29 mouse cellular contexts compared by ENCODE assay signal in genomic region chr11:68033331-68033926, GRCm38 (mm10).
DNase-seq lines count a peak whose midpoint lies in the region; ATAC-seq and TF ChIP-seq lines count a peak whose summit lies in the region.
"Had no signal": no experiment of that assay in that cellular context is flagged by ENCODE, and none has a peak within 500 bp of the region (broad histone marks: within the 10 kb centered on the region; RNA-seq: fewer than 3 reads in every experiment).

No protein-coding gene starts in this region.

- no peak for TF ChIP-seq CTCF in kidney, adult 2 months (conservative IDR thresholded peaks at IDR 0.05; ENCODE audit: insufficient read depth, insufficient read length, low read depth, low read length)

- no peak for ATAC-seq in kidney, embryonic 14.5 days (ENCODE audit: low FRiP score, low TSS enrichment)
- ATAC-seq in intestine, embryonic 16.5 days: peak; percentile 29
- ATAC-seq in megakaryocyte progenitor cell, adult 5-6 weeks (replicated peaks; ENCODE audit: poor library complexity): no peak
- ATAC-seq: activated CD4-positive, CD25-positive, alpha-beta regulatory T cell, adult 4 months; forebrain, embryonic 15.5 days; hindbrain, embryonic 16.5 days; liver, embryonic 12.5 days; liver, postnatal 0 days had no signal

- H3K9ac ChIP-seq in kidney, embryonic 14.5 days (ENCODE audit: low read depth, low read length): no peak overlapping the region
- H3K9ac ChIP-seq in intestine, embryonic 16.5 days (ENCODE audit: low read depth, low read length): no peak overlapping the region
- H3K9ac ChIP-seq: embryonic facial prominence, embryonic 12.5 days; forebrain, embryonic 15.5 days; heart, embryonic 15.5 days; kidney, embryonic 15.5 days; liver, embryonic 12.5 days; liver, postnatal 0 days; midbrain, embryonic 12.5 days; neural tube, embryonic 13.5 days had no signal

- H3K36me3 ChIP-seq in kidney, adult 2 months (ENCODE audit: control insufficient read depth, insufficient read depth, low read length): no peaks in the 10 kb centered on the region
- H3K36me3 ChIP-seq in kidney, embryonic 14.5 days (ENCODE audit: control insufficient read depth, insufficient read depth, low read length): no peaks in the 10 kb centered on the region
- no peaks in the 10 kb centered on the region for H3K36me3 ChIP-seq in intestine, embryonic 16.5 days (ENCODE audit: control insufficient read depth, insufficient read depth, low read length)
- H3K36me3 ChIP-seq: embryonic facial prominence, embryonic 12.5 days; forebrain, embryonic 10.5 days; forebrain, embryonic 15.5 days; heart, embryonic 10.5 days; heart, embryonic 15.5 days; kidney, embryonic 15.5 days; liver, embryonic 12.5 days; midbrain, embryonic 12.5 days; neural tube, embryonic 13.5 days had no signal

- no peaks in the 10 kb centered on the region for H3K27me3 ChIP-seq in kidney, adult 2 months (replicated peaks; ENCODE audit: control insufficient read depth, insufficient read depth, low read length)
- no peaks in the 10 kb centered on the region for H3K27me3 ChIP-seq in kidney, embryonic 14.5 days (ENCODE audit: control insufficient read depth, insufficient read depth, low read length)
- H3K27me3 ChIP-seq in intestine, embryonic 16.5 days (replicated peaks; ENCODE audit: control insufficient read depth, insufficient read depth, low read length): no peaks in the 10 kb centered on the region
- H3K27me3 ChIP-seq: embryonic facial prominence, embryonic 12.5 days; forebrain, embryonic 15.5 days; heart, embryonic 15.5 days; kidney, embryonic 15.5 days; liver, embryonic 12.5 days; megakaryocyte, embryonic 14.5 days; neural tube, embryonic 13.5 days had no signal

- H3K4me1 ChIP-seq in kidney, adult 2 months (ENCODE audit: control insufficient read depth, insufficient read depth, low read length): peaks cover 8% of the 10 kb centered on the region
- peaks cover 24% of the 10 kb centered on the region; the same call in 1 of the 2 replicates for H3K4me1 ChIP-seq in kidney, embryonic 14.5 days (ENCODE audit: control insufficient read depth, insufficient read depth, low read length)
- peaks cover 22% of the 10 kb centered on the region for H3K4me1 ChIP-seq in intestine, embryonic 16.5 days (ENCODE audit: control insufficient read depth, insufficient read depth, low read length)

- TF ChIP-seq POLR2A in kidney, adult 2 months (IDR thresholded peaks at IDR 0.05; ENCODE audit: low read depth, low read length): no peak

- WGBS in kidney, adult 2 months: 88% methylated on average over 11 of the region's 11 CpGs
- 85% methylated on average over 11 of the region's 11 CpGs for WGBS in kidney, embryonic 14.5 days
- 83% methylated on average over 11 of the region's 11 CpGs for WGBS in intestine, embryonic 16.5 days

- no peak overlapping the region for H3K4me2 ChIP-seq in kidney, embryonic 14.5 days (replicated peaks; ENCODE audit: low read depth, low read length)
- no peak overlapping the region for H3K4me2 ChIP-seq in intestine, embryonic 16.5 days (ENCODE audit: low read depth, low read length)
- H3K4me2 ChIP-seq: embryonic facial prominence, embryonic 12.5 days; forebrain, embryonic 15.5 days; heart, embryonic 15.5 days; kidney, embryonic 15.5 days; liver, embryonic 12.5 days; midbrain, embryonic 12.5 days; neural tube, embryonic 13.5 days had no signal

- no peaks in the 10 kb centered on the region for H3K9me3 ChIP-seq in kidney, embryonic 14.5 days (ENCODE audit: control insufficient read depth, low read length)
- H3K9me3 ChIP-seq in intestine, embryonic 16.5 days (ENCODE audit: control insufficient read depth, low read length): no peaks in the 10 kb centered on the region
- H3K9me3 ChIP-seq: embryonic facial prominence, embryonic 12.5 days; forebrain, embryonic 10.5 days; forebrain, embryonic 15.5 days; heart, embryonic 10.5 days; heart, embryonic 15.5 days; kidney, embryonic 15.5 days; liver, embryonic 12.5 days; megakaryocyte, embryonic 14.5 days; midbrain, embryonic 12.5 days; neural tube, embryonic 13.5 days had no signal

- intact Hi-C loops in left cerebral cortex, postnatal 36 days (cut with DNase I): no loop called here

- peak; percentile 20 for DNase-seq in adrenal gland, adult 8-10 months
- no peak for DNase-seq in adrenal gland, postnatal 10 days
- DNase-seq in kidney, adult 2 months: no peak
- DNase-seq in left cerebral cortex, postnatal 36 days (ENCODE audit: low spot score in 2 of 2): no peak
- DNase-seq: cerebellum, adult 18-20 months; cerebellum, postnatal 25 days; gastrocnemius, adult 2 months; left cerebral cortex, postnatal 4 days; liver, postnatal 0 days; lung, postnatal 36 days; right cerebral cortex, postnatal 4 days; thymus, postnatal 25 days had no signal

- no peak overlapping the region for H3K4me3 ChIP-seq in kidney, adult 2 months (ENCODE audit: insufficient read depth, low read depth, low read length)
- H3K4me3 ChIP-seq in kidney, embryonic 14.5 days (ENCODE audit: low read length): no peak overlapping the region
- no peak overlapping the region for H3K4me3 ChIP-seq in intestine, embryonic 16.5 days (ENCODE audit: low read length)
- H3K4me3 ChIP-seq: embryonic facial prominence, embryonic 12.5 days; forebrain, embryonic 10.5 days; forebrain, embryonic 15.5 days; gastrocnemius, adult 2 months; heart, embryonic 10.5 days; heart, embryonic 15.5 days; kidney, embryonic 15.5 days; layer of hippocampus, adult 2 months; left cerebral cortex, adult 2 months; liver, embryonic 12.5 days; megakaryocyte, embryonic 14.5 days; midbrain, embryonic 12.5 days; neural tube, embryonic 13.5 days had no signal

- H3K27ac ChIP-seq in kidney, adult 2 months (ENCODE audit: insufficient read depth, low read depth, low read length): 0 out of 2 replicates have a peak overlapping the region, but pooled peaks have one; percentile 7
- no peak overlapping the region for H3K27ac ChIP-seq in kidney, embryonic 14.5 days (ENCODE audit: low read depth, low read length)
- no peak overlapping the region; the same call in 1 of the 2 replicates for H3K27ac ChIP-seq in intestine, embryonic 16.5 days (ENCODE audit: low read length)
- H3K27ac ChIP-seq: embryonic facial prominence, embryonic 12.5 days; forebrain, embryonic 10.5 days; forebrain, embryonic 15.5 days; gastrocnemius, adult 2 months; heart, embryonic 10.5 days; heart, embryonic 15.5 days; kidney, embryonic 15.5 days; layer of hippocampus, adult 2 months; left cerebral cortex, adult 2 months; liver, embryonic 12.5 days; midbrain, embryonic 12.5 days; neural tube, embryonic 13.5 days had no signal
